Mouse (Mus musculus) liver, embryonic 15.5 days (tissue): Measurements from ENCODE around the gene Utp14b. TPM values are rescaled to one million over a fixed set of nuclear protein-coding genes. Genes with fewer than 3 reads are reported as not detected.

Experiments used
- ATAC-seq: fragments of 200-750 bp; cut with Nextera tagmentation; 2 replicates; pipeline ENCODE4 v1.8.0; 2017; ENCODE audit warnings: moderate number of reproducible peaks, mild to moderate bottlenecking, moderate library complexity; ENCODE audit not compliant: insufficient read depth
- H3K27ac ChIP-seq: fragments of 300-500 bp; sonication (generic); replicated peaks from 2 replicates; pipeline ENCODE4 v1.5.1; 2015; ENCODE audit warnings: mild to moderate bottlenecking, inconsistent platforms
- H3K27me3 ChIP-seq: fragments of 300-500 bp; sonication (generic); 2 replicates; pipeline ENCODE4 v1.6.1; 2015; ENCODE audit warnings: mild to moderate bottlenecking, inconsistent platforms
- H3K36me3 ChIP-seq: fragments of 300-500 bp; sonication (generic); replicated peaks from 2 replicates; pipeline ENCODE4 v1.6.1; 2015; ENCODE audit warnings: moderate library complexity, mild to moderate bottlenecking, inconsistent platforms
- H3K4me1 ChIP-seq: fragments of 300-500 bp; sonication (generic); replicated peaks from 2 replicates; pipeline ENCODE4 v1.6.1; 2015; ENCODE audit warnings: inconsistent platforms
- H3K4me2 ChIP-seq: fragments of 300-500 bp; sonication (generic); 2 replicates; pipeline ENCODE4 v1.6.1; 2015; ENCODE audit warnings: moderate library complexity, mild to moderate bottlenecking, inconsistent platforms
- H3K4me3 ChIP-seq: fragments of 300-500 bp; sonication (generic); replicated peaks from 2 replicates; pipeline ENCODE4 v1.5.1; 2015; ENCODE audit warnings: mild to moderate bottlenecking, inconsistent platforms
- H3K9ac ChIP-seq: fragments of 300-500 bp; sonication (generic); 2 replicates; pipeline ENCODE4 v1.6.1; 2015; ENCODE audit warnings: moderate library complexity, mild to moderate bottlenecking, inconsistent platforms
- H3K9me3 ChIP-seq: fragments of 300-500 bp; sonication (generic); replicated peaks from 2 replicates; pipeline ENCODE4 v1.6.1; 2016; ENCODE audit warnings: inconsistent platforms
- WGBS: fragments of 180-500 bp; shearing (Covaris S2); methylation state at CpG from one replicate; pipeline ENCODE4 v1.1.7; 2015; ENCODE audit warnings: mixed read lengths; ENCODE audit not compliant: insufficient replicate concordance; 5-methylcytosine and 5-hydroxymethylcytosine counted together
- polyA plus RNA-seq: library from polyadenylated mRNA; unstranded; fragments of >200 nt; fragmentation: Nextera tagmentation; extraction: Ambion mirVana; gene quantifications from 2 replicates; pipeline ENCODE4 v1.2.1, GENCODE M21; 2015

Gene Utp14b
- 0.77 and 0.99 TPM in 2 replicates for polyA plus RNA-seq

DNA sequence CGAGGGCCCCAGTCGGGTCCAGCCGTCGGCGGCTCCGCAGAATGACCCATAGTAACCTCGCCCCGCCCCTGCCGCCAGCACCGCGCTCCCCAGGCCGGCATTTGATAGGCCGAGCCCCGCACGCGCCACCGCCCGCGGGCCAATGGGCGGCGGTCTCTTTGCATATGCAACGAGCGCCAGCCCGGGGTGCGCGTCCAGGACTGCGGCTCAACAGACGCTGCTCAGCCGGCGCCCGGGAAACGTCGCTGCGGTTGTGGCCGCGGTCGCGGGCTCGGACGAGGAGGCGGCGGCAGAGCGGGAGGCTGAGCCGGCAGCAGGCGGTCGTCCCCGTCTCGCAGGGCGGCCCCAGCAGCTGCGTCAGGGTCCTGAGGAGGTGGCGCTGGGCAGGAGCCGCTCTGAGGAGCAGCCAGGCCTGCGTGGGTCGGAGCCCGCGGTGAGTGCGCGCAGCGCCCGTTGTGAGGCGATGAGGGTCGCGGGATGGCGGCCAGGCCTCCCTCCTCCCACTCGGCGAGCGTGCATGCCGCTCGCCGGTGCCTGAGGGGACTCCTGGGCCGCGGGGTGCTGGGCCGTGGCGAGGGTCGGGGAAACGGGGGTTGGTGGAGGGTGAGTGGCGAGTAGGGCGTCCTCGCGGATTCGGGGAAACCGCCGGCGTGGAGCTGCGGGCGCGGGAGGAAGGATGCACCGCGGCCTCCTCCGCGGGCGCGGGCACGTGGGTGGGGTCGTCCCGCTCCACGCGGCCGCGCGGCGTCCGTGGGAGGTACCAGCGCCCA is at the start of gene Utp14b, which contains the start of gene Acsl3:
TSS of gene Utp14b (plus strand) at position 368 of the 770 bp plus-strand sequence.
TSS of gene Acsl3 (plus strand) at position 155 of the 770 bp plus-strand sequence.
- under 1% methylated on average over 104 of the region's 104 CpGs for WGBS
- Histone ChIP-seq H3K4me1 (peaks cover 44% of the 10 kb centered on the region), H3K27ac (peak within 1 kb of the TSS; percentile 84), H3K4me2 (peak within 1 kb of the TSS; percentile 97), H3K4me3 (peak within 1 kb of the TSS; percentile 84), H3K36me3 (no peaks in the 10 kb centered on the region), H3K9me3 (no peaks in the 10 kb centered on the region), H3K9ac (peak within 1 kb of the TSS; percentile 86), H3K27me3 (no peaks in the 10 kb centered on the region)
- peak; percentile 100 for ATAC-seq

DNA sequence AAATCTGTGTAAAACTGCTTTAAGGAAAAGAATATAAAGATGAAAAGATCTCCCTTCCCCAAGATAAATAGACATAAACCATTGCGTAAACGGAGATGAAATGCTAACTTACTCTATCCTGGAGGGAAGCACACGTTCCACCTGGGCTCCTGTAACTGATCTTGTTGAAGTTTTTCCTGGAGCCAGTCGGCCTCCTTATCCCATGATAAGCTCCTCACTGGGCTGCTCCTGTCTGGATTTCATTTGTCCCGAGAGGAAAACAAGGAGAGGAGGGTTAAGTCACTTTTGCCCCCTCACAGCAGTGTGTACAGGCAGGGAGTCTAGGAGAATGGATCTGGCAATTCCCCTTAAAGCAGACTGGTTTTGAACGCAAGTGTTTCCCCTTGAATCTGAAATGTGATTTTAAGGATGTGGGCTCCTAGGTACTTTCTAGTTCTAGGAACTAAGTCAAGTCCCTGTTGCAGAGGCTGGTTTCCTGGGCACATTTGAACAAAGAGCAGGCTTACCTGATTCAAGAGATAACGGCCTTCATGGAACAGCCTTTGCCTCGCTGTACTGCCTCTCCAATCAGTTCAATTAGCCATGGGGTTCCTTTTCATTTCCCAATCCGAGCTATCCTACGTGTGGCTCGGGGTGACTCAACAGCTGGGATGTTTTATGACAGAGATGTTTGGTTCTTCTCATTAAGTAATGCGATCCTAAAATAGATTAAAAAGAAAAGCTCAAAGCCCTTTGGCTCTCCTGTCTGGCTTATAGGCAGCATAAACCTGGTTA is 48.5 kb upstream of the Utp14b start:
- Histone ChIP-seq H3K4me1 (0 out of 2 replicates have a peak, but pooled peaks cover 3% of the 10 kb centered on the region), H3K36me3 (no peaks in the 10 kb centered on the region), H3K27me3 (no peaks in the 10 kb centered on the region), H3K27ac (no peak overlapping the region), H3K9me3 (no peaks in the 10 kb centered on the region), H3K4me3 (no peak overlapping the region), H3K9ac (no peak overlapping the region), H3K4me2 (no peak overlapping the region)
- ATAC-seq: no peak
- WGBS: 37% methylated on average over 12 of the region's 12 CpGs

DNA sequence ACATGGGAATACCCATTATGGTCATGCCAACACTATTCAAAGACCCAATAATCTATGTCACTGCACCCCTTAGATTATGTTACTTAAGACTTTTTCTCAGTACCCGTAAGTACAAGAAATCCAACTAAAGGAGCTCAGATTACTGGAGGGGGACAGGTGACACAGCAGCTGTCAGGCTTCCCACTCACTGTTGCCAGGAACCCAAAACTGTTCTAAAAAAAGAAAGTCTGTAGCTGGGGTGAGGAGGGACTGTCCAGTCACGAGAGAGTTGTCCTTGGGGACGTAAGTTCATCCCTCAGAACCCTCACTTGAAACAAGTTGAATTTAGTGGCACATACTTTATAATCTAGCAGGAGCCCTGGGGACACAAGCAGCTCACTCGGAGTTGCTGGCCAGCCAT is 46.8 kb upstream of the Utp14b start:
- Histone ChIP-seq H3K4me1 (0 out of 2 replicates have a peak, but pooled peaks cover 3% of the 10 kb centered on the region), H3K9me3 (no peaks in the 10 kb centered on the region), H3K36me3 (no peaks in the 10 kb centered on the region), H3K4me3 (no peak overlapping the region), H3K4me2 (no peak overlapping the region), H3K27ac (no peak overlapping the region), H3K27me3 (no peaks in the 10 kb centered on the region), H3K9ac (no peak overlapping the region)
- WGBS: 51% methylated on average over 4 of the region's 4 CpGs
- no peak for ATAC-seq

DNA sequence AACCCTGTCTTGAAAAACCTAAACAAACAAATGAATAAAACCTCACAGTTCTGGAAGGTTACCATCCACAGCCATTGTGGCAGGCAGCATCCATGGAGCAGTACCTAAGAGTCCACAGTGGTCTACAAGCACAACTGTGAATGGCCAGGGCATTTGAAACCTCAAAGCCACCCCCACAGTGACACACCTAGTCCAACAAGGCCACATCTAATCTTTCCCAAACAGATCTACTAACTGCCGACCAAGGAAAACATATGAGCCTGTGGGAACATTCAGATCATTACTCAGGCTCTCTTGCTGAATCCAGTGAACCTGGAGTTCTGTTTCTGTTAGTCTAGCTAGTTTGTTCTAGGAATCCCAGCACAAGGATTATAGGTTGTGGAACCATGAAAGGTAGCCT is 44.9 kb upstream of the Utp14b start:
- H3K36me3 ChIP-seq: no peaks in the 10 kb centered on the region
- ATAC-seq: no peak
- 46% methylated on average over 1 of the region's 1 CpGs for WGBS
- no peak overlapping the region for H3K4me3 ChIP-seq
- 0 out of 2 replicates have a peak, but pooled peaks cover 3% of the 10 kb centered on the region for H3K4me1 ChIP-seq
- H3K27ac ChIP-seq: no peak overlapping the region
- H3K9me3 ChIP-seq: no peaks in the 10 kb centered on the region
- H3K9ac ChIP-seq: no peak overlapping the region
- no peaks in the 10 kb centered on the region for H3K27me3 ChIP-seq
- no peak overlapping the region for H3K4me2 ChIP-seq

DNA sequence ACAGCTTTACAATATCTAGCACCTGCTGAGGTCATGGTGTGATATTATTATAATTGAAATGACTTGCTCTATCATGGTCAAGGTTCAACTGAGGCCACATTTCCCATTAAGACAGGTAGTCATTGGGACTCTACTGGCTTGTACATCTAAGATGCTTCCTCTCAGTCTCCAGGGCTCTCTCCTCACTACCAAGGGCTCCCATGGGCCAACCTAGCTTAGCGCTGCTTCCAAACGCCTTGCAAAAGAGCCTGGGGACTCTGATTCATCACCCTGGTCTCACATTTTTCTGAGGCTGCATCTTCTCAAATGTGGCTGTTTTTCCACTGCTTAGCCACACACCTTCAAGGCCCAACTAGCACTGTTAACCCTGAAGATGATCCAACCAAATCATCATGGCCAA is 33.5 kb upstream of the Utp14b start:
- no peak overlapping the region for H3K9ac ChIP-seq
- H3K27ac ChIP-seq: no peak overlapping the region
- 81% methylated on average over 2 of the region's 2 CpGs for WGBS
- no peaks in the 10 kb centered on the region for H3K36me3 ChIP-seq
- H3K4me1 ChIP-seq: no peaks in the 10 kb centered on the region
- no peaks in the 10 kb centered on the region for H3K9me3 ChIP-seq
- no peak overlapping the region for H3K4me2 ChIP-seq
- H3K27me3 ChIP-seq: no peaks in the 10 kb centered on the region
- ATAC-seq: no peak
- no peak overlapping the region for H3K4me3 ChIP-seq

GRCm38 (mm10) chr1:78634486-78634885 is 23.4 kb upstream of the Utp14b start:
- 63% methylated on average over 3 of the region's 3 CpGs for WGBS
- no peak overlapping the region for H3K4me3 ChIP-seq

DNA sequence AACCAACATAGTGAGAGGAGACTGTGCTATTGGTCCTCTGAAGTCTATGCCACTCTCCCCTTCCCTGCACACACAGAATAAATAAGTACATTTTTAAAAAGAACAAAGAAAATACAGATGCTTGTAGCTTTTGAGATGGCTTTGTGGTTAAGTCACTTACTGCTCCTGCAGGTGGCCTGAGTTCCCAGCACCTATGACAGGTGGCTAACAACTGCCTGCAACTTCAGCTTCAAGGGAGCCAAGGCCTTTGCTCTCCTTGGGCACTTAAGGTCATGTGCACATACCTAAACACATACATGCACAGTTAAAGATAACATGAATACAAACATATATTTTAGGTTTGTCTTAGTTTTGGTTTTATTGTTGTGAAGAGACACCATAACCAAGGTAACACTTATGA is 17.0 kb upstream of the Utp14b start:
- H3K4me3 ChIP-seq: no peak overlapping the region
- no peaks in the 10 kb centered on the region for H3K9me3 ChIP-seq
- no peak overlapping the region for H3K9ac ChIP-seq
- no peak overlapping the region for H3K4me2 ChIP-seq
- no peaks in the 10 kb centered on the region for H3K27me3 ChIP-seq
- H3K36me3 ChIP-seq: no peaks in the 10 kb centered on the region
- H3K4me1 ChIP-seq: no peaks in the 10 kb centered on the region
- H3K27ac ChIP-seq: no peak overlapping the region
- ATAC-seq: no peak

More at GRCm38 (mm10) chr1:78634486-78634885, 23.4 kb upstream of the Utp14b start:
- Histone ChIP-seq H3K36me3 (no peaks in the 10 kb centered on the region), H3K27ac (no peak overlapping the region), H3K9ac (no peak overlapping the region), H3K27me3 (no peaks in the 10 kb centered on the region), H3K9me3 (no peaks in the 10 kb centered on the region), H3K4me1 (no peaks in the 10 kb centered on the region), H3K4me2 (no peak overlapping the region)
- no peak for ATAC-seq

GRCm38 (mm10) chr1:78641791-78642190 is 16.0 kb upstream of the Utp14b start:
- Histone ChIP-seq H3K27me3 (no peaks in the 10 kb centered on the region), H3K27ac (no peak overlapping the region), H3K4me2 (no peak overlapping the region), H3K4me3 (no peak overlapping the region), H3K36me3 (no peaks in the 10 kb centered on the region), H3K4me1 (no peaks in the 10 kb centered on the region), H3K9me3 (no peaks in the 10 kb centered on the region), H3K9ac (no peak overlapping the region)
- ATAC-seq: no peak
- 71% methylated on average over 3 of the region's 3 CpGs for WGBS

DNA sequence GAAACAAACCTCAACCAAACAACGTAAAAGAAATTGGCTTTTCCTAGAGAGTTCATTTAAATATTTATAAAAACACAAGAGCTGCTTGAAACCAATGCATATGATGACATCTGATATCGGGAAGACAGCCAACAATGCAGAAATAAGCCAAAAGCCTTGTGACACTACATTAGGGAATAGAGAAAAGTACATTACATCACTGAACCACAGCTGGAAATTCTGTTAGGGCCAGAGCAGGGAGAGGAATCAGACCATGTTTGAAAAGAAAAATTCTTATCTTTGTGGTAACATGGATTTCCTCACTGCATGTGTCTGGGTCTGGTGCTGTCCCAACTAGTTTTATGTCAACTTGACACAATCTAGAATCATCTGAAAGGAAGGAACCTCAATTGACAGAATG is 15.6 kb upstream of the Utp14b start:
- H3K9me3 ChIP-seq: no peaks in the 10 kb centered on the region
- ATAC-seq: no peak
- no peaks in the 10 kb centered on the region for H3K27me3 ChIP-seq
- no peak overlapping the region for H3K27ac ChIP-seq
- H3K36me3 ChIP-seq: no peaks in the 10 kb centered on the region
- no peaks in the 10 kb centered on the region for H3K4me1 ChIP-seq
- no peak overlapping the region for H3K4me3 ChIP-seq
- H3K9ac ChIP-seq: no peak overlapping the region
- WGBS: 61% methylated on average over 2 of the region's 2 CpGs
- H3K4me2 ChIP-seq: no peak overlapping the region

DNA sequence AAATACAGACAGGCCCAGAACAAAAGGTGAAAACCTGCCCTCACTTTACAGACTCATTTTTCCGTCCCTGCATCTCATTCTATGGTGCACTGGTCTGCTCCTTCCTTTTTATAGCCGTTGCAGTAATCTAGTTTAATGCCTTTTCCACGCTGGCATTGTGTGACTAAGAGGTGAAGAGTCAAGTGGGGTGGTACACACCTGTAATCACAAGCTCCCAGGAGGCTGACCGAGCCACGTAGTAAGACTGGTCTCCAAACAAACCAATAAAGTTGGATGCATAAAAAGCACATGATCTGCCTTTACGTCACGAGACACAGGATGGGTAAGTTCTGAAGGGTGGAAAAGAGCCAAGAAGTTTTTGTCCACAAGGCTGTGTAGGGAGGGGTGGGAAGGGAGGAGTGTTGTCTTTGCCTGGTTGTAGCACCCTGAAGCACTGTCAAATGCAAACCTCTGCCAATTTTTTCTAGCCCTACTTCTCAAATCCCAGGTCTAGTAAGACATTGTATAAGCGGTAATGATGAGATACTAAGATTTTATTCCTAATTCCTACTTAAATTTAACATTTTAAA is 10.4 kb upstream of the Utp14b start:
- Histone ChIP-seq H3K4me2 (no peak overlapping the region), H3K4me3 (no peak overlapping the region), H3K36me3 (no peaks in the 10 kb centered on the region), H3K27me3 (no peaks in the 10 kb centered on the region), H3K27ac (no peak overlapping the region), H3K9ac (no peak overlapping the region), H3K4me1 (no peaks in the 10 kb centered on the region), H3K9me3 (no peaks in the 10 kb centered on the region)
- no peak for ATAC-seq
- WGBS: 59% methylated on average over 8 of the region's 8 CpGs
